Mouse (Mus musculus) sigmoid colon, adult 10 weeks (tissue): ENCODE results near the gene Maf. TPM values are rescaled to one million over a fixed set of nuclear protein-coding genes. Genes with fewer than 3 reads are reported as not detected.

Source experiments
- polyA plus RNA-seq: library from polyadenylated mRNA; stranded (reverse); fragments of 350-450 nt; fragmentation: Illumina TruSeq; extraction: RNeasy Lipid Tissue Mini Kit (QIAGEN cat#74804); gene quantifications from one replicate; pipeline ENCODE4 v1.2.3, GENCODE M21; 2014; ENCODE audit warnings: low read depth, low replicate concordance

The Maf gene
- polyA plus RNA-seq = 27.2 TPM

GRCm38 (mm10) chr8:115707731-115708590 lies at the start of gene Maf:
TSS of gene Maf (minus strand) at chr8:115707794.

